Mouse (Mus musculus) MEL (cell line): ENCODE results near the gene Ppa1.

ENCODE experiments used
- CHD2 ChIP-seq: IDR thresholded peaks from 2 replicates; pipeline ENCODE4 v1.6.1; 2011; ENCODE audit warnings: low read length, improper control_type of control experiment
- CTCF ChIP-seq, 3 experiments: IDR thresholded peaks in 2 of 3; conservative IDR thresholded peaks in 1 of 3; 2 replicates each; pipeline ENCODE4 v1.5.1; 2011 to 2012; ENCODE audit warnings: low read length in 3 of 3, low read depth in 2 of 3, mild to moderate bottlenecking in 2 of 3, improper control_type of control experiment in 1 of 3, inconsistent platforms in 1 of 3, mixed read lengths in 1 of 3, moderate library complexity in 1 of 3; ENCODE audit not compliant: control insufficient read depth in 1 of 3, insufficient read depth in 1 of 3, poor library complexity in 1 of 3, severe bottlenecking in 1 of 3
- EP300 ChIP-seq, 2 experiments: IDR thresholded peaks; 2 replicates each; pipeline ENCODE4 v1.6.1; 2011; ENCODE audit warnings: improper control_type of control experiment in 2 of 2, low read length in 2 of 2, low read depth in 1 of 2, mild to moderate bottlenecking in 1 of 2
- GABPA ChIP-seq: IDR thresholded peaks from 2 replicates; pipeline ENCODE4 v1.6.1; 2012; ENCODE audit warnings: low read depth, mild to moderate bottlenecking, inconsistent platforms, low read length, improper control_type of control experiment, moderate library complexity
- GATA1 ChIP-seq: IDR thresholded peaks from 2 replicates; pipeline ENCODE4 v1.6.1; 2011; ENCODE audit warnings: low read depth, low read length, improper control_type of control experiment
- MAFK ChIP-seq: IDR thresholded peaks from 2 replicates; pipeline ENCODE4 v1.6.1; 2011; ENCODE audit warnings: low read depth, mild to moderate bottlenecking, low read length, improper control_type of control experiment, borderline replicate concordance
- MEF2A ChIP-seq: IDR thresholded peaks from 2 replicates; pipeline ENCODE4 v1.6.1; 2014; ENCODE audit warnings: low read depth, mild to moderate bottlenecking, inconsistent platforms, low read length, improper control_type of control experiment; ENCODE audit not compliant: poor library complexity, insufficient replicate concordance, severe bottlenecking; ENCODE audit errors: extremely low read depth
- NELFE ChIP-seq: IDR thresholded peaks from 2 replicates; pipeline ENCODE4 v1.6.1; 2011; ENCODE audit warnings: low read depth, low read length, improper control_type of control experiment
- NRF1 ChIP-seq: IDR thresholded peaks from 2 replicates; pipeline ENCODE4 v1.6.1; 2014; ENCODE audit warnings: low read depth, mild to moderate bottlenecking, inconsistent platforms, low read length, improper control_type of control experiment, moderate library complexity; ENCODE audit not compliant: poor library complexity, insufficient read depth, severe bottlenecking
- POLR2A ChIP-seq, 2 experiments: IDR thresholded peaks; 2 replicates each; pipeline ENCODE4 v1.6.1; 2011 to 2012; ENCODE audit warnings: low read length in 2 of 2, mild to moderate bottlenecking in 2 of 2, control low read depth in 1 of 2, improper control_type of control experiment in 1 of 2, low read depth in 1 of 2, moderate library complexity in 1 of 2; ENCODE audit not compliant: control insufficient read depth in 1 of 2, insufficient read depth in 1 of 2, poor library complexity in 1 of 2
- POLR2AphosphoS2 ChIP-seq: IDR thresholded peaks from 2 replicates; pipeline ENCODE4 v1.6.1; 2011; ENCODE audit warnings: low read length, improper control_type of control experiment
- SMC3 ChIP-seq: IDR thresholded peaks from 2 replicates; pipeline ENCODE4 v1.6.1; 2011; ENCODE audit warnings: low read depth, low read length, improper control_type of control experiment
- TAL1 ChIP-seq: IDR thresholded peaks from 2 replicates; pipeline ENCODE4 v1.6.1; 2012; ENCODE audit warnings: mild to moderate bottlenecking, inconsistent platforms, low read length, moderate library complexity, mixed read lengths
- ZC3H11A ChIP-seq: IDR thresholded peaks from 2 replicates; pipeline ENCODE4 v1.6.1; 2012; ENCODE audit warnings: low read depth, mild to moderate bottlenecking, inconsistent platforms, low read length, improper control_type of control experiment

DNA sequence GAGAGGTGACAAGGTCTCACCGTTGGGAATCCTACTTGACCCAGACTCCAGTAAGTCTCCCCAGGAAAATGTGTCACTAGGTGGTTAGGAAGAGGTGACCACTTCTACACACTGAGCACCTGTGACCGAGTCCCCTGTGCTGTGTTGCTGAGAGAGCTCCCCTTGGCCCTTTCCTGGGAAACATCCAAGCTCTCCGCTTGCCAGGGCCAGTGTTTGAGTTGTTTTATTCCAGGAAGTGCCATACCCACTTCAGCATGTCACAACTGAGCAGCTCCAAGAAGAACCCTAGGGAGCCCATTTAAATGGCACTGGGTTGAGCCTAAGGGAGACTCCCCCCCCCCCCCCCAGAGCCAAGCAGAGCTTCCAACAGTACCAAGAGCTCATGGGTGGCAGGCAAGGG, 21.8 kb upstream of the Ppa1 start:
- TF ChIP-seq MEF2A (no peak), POLR2A (IDR thresholded peaks at IDR 0.05; ENCODE audit: control insufficient read depth in 1 of 2, insufficient read depth in 1 of 2, low read depth in 1 of 2, low read length in 2 of 2, poor library complexity in 1 of 2) (no peak), CTCF (IDR thresholded peaks at IDR 0.05 in 2 of 3, conservative IDR thresholded peaks at IDR 0.05 in 1 of 3; ENCODE audit: control insufficient read depth in 1 of 3, insufficient read depth in 1 of 3, low read depth in 2 of 3, low read length in 3 of 3, poor library complexity in 1 of 3, severe bottlenecking in 1 of 3) (no peak), EP300 (IDR thresholded peaks at IDR 0.05; ENCODE audit: low read depth in 1 of 2, low read length in 2 of 2) (no peak), TAL1 (no peak), SMC3 (no peak), NELFE (no peak), GATA1 (no peak), GABPA (no peak), ZC3H11A (no peak), NRF1 (no peak), MAFK (no peak), POLR2AphosphoS2 (no peak), CHD2 (no peak)
